Mouse (Mus musculus) frontal cortex, adult 2 months (tissue): Measurements from ENCODE around the gene Hlcs. TPM values are rescaled to one million over a fixed set of nuclear protein-coding genes. Genes with fewer than 3 reads are reported as not detected.

ENCODE experiments used
- DNase-seq, 2 experiments: peaks; one replicate each; pipeline ENCODE4 v3.0.0; 2022; ENCODE audit warnings: low spot score in 1 of 2; ENCODE audit errors: extremely low spot score in 1 of 2
- polyA plus RNA-seq: library from polyadenylated mRNA; depleted of rRNA; stranded (reverse); fragments of >200 nt; gene quantifications from 2 replicates; pipeline ENCODE4 v1.2.3, GENCODE M21; 2012

Gene Hlcs
- polyA plus RNA-seq, 1 experiment, result 11.6 TPM

- no peak for DNase-seq
Observed at GRCm38 (mm10) chr16:94222646-94223362, 90.6 kb downstream of the Hlcs start.

GRCm38 (mm10) chr16:94210689-94211357 lies 102.5 kb downstream of the Hlcs start:
- DNase-seq, result no peak

DNA sequence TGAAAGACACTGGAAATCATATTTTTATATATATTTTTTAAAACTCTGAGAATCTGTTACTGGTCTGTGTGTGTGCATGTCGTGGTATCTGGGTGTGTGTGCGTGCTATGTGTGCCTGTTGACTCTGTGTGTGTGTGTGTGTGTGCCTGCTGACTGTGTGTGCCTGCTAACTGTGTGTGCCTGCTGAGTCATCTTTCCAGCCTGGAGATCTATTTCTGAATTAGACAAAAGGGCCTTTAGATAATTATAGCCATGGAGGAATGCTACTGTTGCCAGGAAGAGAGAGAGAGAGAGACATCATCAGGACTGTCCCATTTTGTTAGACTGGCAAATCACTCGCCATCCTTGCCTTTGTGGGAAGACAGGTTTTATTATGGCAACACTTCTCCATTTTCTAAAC lies 103.7 kb downstream of the Hlcs start:
- peak; percentile 63 to 75 for DNase-seq

GRCm38 (mm10) chr16:94208826-94209225 lies 104.5 kb downstream of the Hlcs start:
- peak in 1 of 2 experiments; percentile 48 for DNase-seq

GRCm38 (mm10) chr16:94208152-94208551 lies 105.2 kb downstream of the Hlcs start:
- peak in 1 of 2 experiments; percentile 37 for DNase-seq

GRCm38 (mm10) chr16:94205528-94206484 lies 107.6 kb downstream of the Hlcs start:
- DNase-seq, result no peak

DNA sequence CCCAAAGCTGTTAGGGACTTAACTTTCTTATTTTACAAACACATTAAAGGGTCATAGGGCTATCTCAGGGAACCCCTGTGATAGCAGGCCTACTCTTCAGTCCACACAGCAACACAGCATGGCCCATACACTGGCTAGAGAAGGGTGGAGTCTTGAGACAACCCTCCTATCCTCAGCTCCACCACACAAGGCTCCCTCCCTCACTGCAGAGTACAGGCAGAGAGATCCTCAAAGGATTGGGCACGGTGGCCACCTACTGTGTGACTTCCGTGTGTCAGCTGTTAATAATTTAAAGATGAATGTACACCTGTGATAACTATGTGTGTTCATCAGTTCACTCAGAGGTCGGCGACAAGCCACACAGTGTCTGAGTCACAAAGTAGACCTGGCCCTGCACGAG lies 112.0 kb downstream of the Hlcs start:
- no peak for DNase-seq

GRCm38 (mm10) chr16:94195913-94196312 lies 117.5 kb downstream of the Hlcs start:
- DNase-seq, result no peak

DNA sequence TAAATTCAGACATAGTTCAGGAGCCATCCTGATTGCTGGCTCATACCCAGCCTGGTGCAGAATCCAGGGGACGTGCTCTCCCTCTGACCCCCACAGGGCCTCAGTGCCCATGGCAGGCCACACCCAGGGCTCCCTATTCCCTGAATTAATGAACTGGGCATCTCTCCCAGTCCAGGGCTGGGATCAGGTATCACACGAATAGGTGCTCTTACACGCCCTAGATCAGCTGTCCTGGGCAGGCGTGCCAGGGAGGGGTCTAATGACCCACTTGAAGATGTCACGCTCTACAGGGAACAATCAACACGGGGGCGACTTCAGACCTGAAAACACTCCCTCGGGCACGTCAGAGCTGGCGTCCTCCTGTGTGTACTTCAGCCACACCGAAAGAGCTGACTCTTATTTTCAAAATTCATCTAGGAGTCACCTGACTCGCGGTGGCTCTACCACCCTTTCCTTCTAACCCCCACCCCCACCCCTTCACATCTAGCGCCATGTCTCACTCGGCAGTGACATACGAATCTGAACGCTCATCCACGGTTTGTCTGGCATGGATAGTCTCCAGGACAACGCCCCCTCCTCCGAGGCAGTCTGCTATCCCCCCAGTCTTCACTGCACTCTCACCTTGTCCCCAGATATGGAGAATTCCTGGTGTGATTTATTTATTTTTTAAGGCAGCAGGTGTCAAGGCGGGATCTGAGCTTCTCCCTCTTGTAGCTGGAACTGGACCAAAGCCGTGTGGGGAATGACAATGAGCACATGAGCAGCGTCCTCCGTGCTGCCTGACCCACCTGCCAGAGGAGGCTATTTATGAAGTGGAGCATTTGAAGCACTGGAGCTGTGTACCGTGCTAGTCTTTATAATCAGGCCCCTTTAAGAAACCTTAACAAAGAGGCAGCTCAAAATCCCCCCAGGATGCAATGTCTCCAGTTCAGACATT lies 121.7 kb downstream of the Hlcs start:
- DNase-seq, result no peak

- no peak for DNase-seq
Observed at GRCm38 (mm10) chr16:94190256-94190655, 123.1 kb downstream of the Hlcs start.

- DNase-seq, result no peak
Observed at GRCm38 (mm10) chr16:94186526-94186925, 126.8 kb downstream of the Hlcs start.

- no peak for DNase-seq
Observed at GRCm38 (mm10) chr16:94185430-94185829, 127.9 kb downstream of the Hlcs start.

- no peak for DNase-seq
Observed at GRCm38 (mm10) chr16:94180122-94180870, 133.1 kb downstream of the Hlcs start.

DNA sequence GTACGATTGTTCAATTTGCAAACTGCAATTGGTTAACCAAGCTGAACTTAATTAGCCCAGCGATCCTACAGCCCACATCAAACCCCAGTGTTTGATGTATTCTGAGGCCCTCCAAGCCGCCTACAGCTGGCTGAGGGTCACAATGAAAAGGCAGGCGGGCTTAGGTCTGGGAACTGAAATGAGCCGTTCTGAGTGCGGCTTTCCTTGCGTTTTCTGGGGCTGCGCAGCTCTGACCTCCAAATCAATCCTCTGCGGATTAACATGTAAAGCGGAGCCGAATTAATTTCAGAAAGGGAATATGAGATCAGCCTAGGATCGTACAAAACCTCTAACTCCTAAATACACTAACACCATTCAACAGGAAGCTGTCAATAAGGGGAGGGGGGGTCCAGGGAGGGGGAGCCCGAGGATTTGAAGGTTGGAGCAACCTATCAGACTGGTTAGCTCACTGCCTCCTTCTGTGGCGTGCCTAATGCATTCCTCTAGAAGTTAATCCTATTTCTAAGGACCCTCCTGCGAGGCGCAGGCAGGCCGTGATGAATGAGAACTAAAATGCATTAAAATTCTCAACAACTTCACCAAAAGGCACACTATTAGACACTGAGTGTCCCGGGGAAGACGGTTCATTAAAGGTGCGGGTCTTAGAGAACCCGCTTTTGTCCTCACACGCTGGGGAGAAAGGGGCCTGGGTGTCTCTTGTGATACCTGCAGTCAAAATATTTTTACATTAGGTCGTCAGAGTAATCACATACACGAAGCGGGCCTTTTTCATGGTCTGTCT lies 133.8 kb downstream of the Hlcs start:
- DNase-seq, result no peak

DNA sequence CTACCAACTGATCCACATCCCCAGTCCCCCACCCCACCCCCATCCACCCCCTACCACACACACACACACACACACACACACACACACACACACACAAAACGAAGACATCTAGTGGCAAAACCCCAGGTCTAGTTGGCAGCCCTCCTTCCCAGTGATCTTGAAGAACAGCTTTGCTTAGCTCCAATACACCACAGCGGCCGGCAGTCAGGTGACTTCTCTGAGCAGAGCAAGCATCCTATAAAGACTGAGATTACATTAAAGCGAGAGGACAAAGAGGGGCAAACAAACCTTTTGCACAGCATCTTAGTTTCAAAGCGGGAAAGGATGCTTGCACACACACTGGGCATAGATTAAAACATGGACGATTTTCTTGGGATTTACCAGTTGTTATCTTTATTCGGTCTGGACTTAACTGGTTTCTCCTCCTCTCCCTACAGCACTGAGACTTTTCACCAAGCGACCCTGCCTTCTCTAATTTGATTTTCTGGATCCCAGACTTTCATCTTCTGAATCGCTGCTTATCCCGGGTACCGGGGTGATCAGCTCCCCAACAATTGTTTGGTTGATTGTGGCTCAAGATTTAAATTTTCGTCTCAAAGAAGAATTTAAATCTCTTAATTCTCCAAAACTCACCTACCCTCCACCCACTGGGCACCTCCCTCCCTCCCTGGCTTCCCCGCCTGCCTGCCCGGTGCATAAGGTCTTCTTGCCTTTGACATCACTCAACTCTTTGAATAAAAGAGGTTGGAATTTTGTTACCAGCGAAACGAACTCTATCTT lies 134.7 kb downstream of the Hlcs start:
- DNase-seq, result no peak

GRCm38 (mm10) chr16:94176997-94177857 lies 136.1 kb downstream of the Hlcs start:
- peak in 1 of 2 experiments; percentile 8 for DNase-seq
